In the genomic region with DNA sequence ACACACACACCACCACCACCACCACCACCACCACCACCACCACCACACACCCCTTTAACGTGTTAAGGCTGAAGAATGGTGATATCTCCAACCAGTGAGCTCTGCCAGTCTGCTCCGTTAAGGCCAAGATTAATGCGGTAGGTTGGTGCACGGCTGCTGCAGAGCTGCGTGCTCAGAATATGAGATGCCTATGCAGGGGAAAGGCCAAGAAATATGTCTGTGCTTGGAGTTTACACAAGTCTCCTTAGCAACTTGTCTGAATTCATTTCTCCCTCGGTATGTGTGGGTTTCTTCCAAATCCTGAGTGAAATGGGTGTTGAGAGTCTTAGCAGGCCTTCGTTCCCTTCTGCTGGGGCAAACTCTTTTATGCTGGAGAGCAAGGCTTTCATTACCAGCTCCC, we compare ENCODE assay signal across 9 mouse cellular contexts.
DNase-seq lines count a peak whose midpoint lies in the region; ATAC-seq and TF ChIP-seq lines count a peak whose summit lies in the region.
"Had no signal": no experiment of that assay in that cellular context is flagged by ENCODE, and none has a peak within 500 bp of the region (broad histone marks: within the 10 kb centered on the region; RNA-seq: fewer than 3 reads in every experiment).

No protein-coding gene starts in this region.

- no peak for TF ChIP-seq POLR2A in brain, embryonic 14.5 days (IDR thresholded peaks at IDR 0.05; ENCODE audit: borderline replicate concordance, extremely low read depth, insufficient read depth, insufficient read length, poor library complexity, severe bottlenecking)
- TF ChIP-seq POLR2A in limb, embryonic 14.5 days (IDR thresholded peaks at IDR 0.05; ENCODE audit: borderline replicate concordance, extremely low read depth, insufficient read depth, insufficient read length): no peak

- no peak for DNase-seq in heart, postnatal 4 days
- DNase-seq in brain, embryonic 14.5 days (ENCODE audit: low read depth): peak; percentile 83
- no peak for DNase-seq in hindbrain, embryonic 11.5 days (ENCODE audit: low spot score)
- DNase-seq in limb, embryonic 14.5 days (ENCODE audit: low spot score): no peak
- no peak for DNase-seq in spleen, adult 12 weeks (ENCODE audit: low spot score)
- DNase-seq in cerebellum, postnatal 36 days: no peak
- no peak for DNase-seq in urinary bladder, postnatal 4 days (ENCODE audit: low spot score in 2 of 2)
- DNase-seq: adrenal gland, postnatal 36 days had no signal

- no peaks in the 10 kb centered on the region for H3K36me3 ChIP-seq in heart, embryonic 11.5 days (ENCODE audit: control insufficient read depth, insufficient read depth, low read length)
- H3K36me3 ChIP-seq in hindbrain, embryonic 11.5 days (ENCODE audit: control insufficient read depth, insufficient read depth, low read length): 0 out of 2 replicates have a peak, but pooled peaks cover 3% of the 10 kb centered on the region
- H3K36me3 ChIP-seq in limb, embryonic 14.5 days (ENCODE audit: control insufficient read depth, insufficient read depth, low read length): 0 out of 2 replicates have a peak, but pooled peaks cover 5% of the 10 kb centered on the region

- no peaks in the 10 kb centered on the region for H3K9me3 ChIP-seq in heart, embryonic 11.5 days (replicated peaks; ENCODE audit: control insufficient read depth, low read length)
- H3K9me3 ChIP-seq in hindbrain, embryonic 11.5 days (ENCODE audit: control insufficient read depth, low read length): no peaks in the 10 kb centered on the region
- H3K9me3 ChIP-seq in limb, embryonic 14.5 days (ENCODE audit: control insufficient read depth, low read length): no peaks in the 10 kb centered on the region

- H3K4me2 ChIP-seq in heart, embryonic 11.5 days: no peak overlapping the region
- H3K4me2 ChIP-seq in hindbrain, embryonic 11.5 days (replicated peaks; ENCODE audit: low read depth, low read length): no peak overlapping the region
- H3K4me2 ChIP-seq in limb, embryonic 14.5 days (replicated peaks; ENCODE audit: low read depth, low read length, severe bottlenecking): no peak overlapping the region

- H3K4me3 ChIP-seq in heart, embryonic 11.5 days (ENCODE audit: low read depth, low read length): no peak overlapping the region
- no peak overlapping the region for H3K4me3 ChIP-seq in hindbrain, embryonic 11.5 days (ENCODE audit: low read depth, low read length)
- H3K4me3 ChIP-seq in limb, embryonic 14.5 days (replicated peaks; ENCODE audit: low read length): no peak overlapping the region

- 0 out of 2 replicates have a peak overlapping the region, but pooled peaks have one; percentile 10 for H3K27ac ChIP-seq in heart, embryonic 11.5 days (ENCODE audit: low read depth, low read length)
- 0 out of 2 replicates have a peak overlapping the region, but pooled peaks have one; percentile 47 for H3K27ac ChIP-seq in hindbrain, embryonic 11.5 days (ENCODE audit: low read depth, low read length)
- peak overlapping the region; percentile 76 for H3K27ac ChIP-seq in limb, embryonic 14.5 days (replicated peaks; ENCODE audit: low read depth, low read length)

- WGBS in heart, embryonic 11.5 days (ENCODE audit: insufficient replicate concordance): 75% methylated on average over 7 of the region's 7 CpGs
- WGBS in hindbrain, embryonic 11.5 days: 84% methylated on average over 7 of the region's 7 CpGs
- 40% methylated on average over 7 of the region's 7 CpGs for WGBS in limb, embryonic 14.5 days

- H3K4me1 ChIP-seq in heart, embryonic 11.5 days (ENCODE audit: control insufficient read depth, insufficient read depth, low read length): peaks cover 6% of the 10 kb centered on the region; the same call in 1 of the 2 replicates
- H3K4me1 ChIP-seq in hindbrain, embryonic 11.5 days (replicated peaks; ENCODE audit: control insufficient read depth, insufficient read depth, low read length): peaks cover 3% of the 10 kb centered on the region; the same call in 1 of the 2 replicates
- H3K4me1 ChIP-seq in limb, embryonic 14.5 days (ENCODE audit: control insufficient read depth, insufficient read depth, low read length): peaks cover 27% of the 10 kb centered on the region

- ATAC-seq in heart, embryonic 11.5 days (replicated peaks; ENCODE audit: insufficient number of reproducible peaks, low FRiP score, low TSS enrichment): no peak
- ATAC-seq in hindbrain, embryonic 11.5 days (ENCODE audit: low FRiP score): no peak
- peak; percentile 57; the same call in 1 of the 2 replicates for ATAC-seq in limb, embryonic 14.5 days (ENCODE audit: low FRiP score, low read depth)

- TF ChIP-seq CTCF in brain, embryonic 14.5 days (IDR thresholded peaks at IDR 0.05; ENCODE audit: borderline replicate concordance, extremely low read depth, insufficient read depth, insufficient read length): no peak

- no peak overlapping the region for H3K9ac ChIP-seq in heart, embryonic 11.5 days (ENCODE audit: low read depth, low read length)
- no peak overlapping the region for H3K9ac ChIP-seq in hindbrain, embryonic 11.5 days (ENCODE audit: low read depth, low read length)
- H3K9ac ChIP-seq in limb, embryonic 14.5 days (ENCODE audit: low read depth, low read length, severe bottlenecking): no peak overlapping the region

- H3K27me3 ChIP-seq in heart, embryonic 11.5 days (ENCODE audit: control insufficient read depth, insufficient read depth, low read length): no peaks in the 10 kb centered on the region
- no peaks in the 10 kb centered on the region for H3K27me3 ChIP-seq in hindbrain, embryonic 11.5 days (ENCODE audit: control insufficient read depth, insufficient read depth, low read length)
- no peaks in the 10 kb centered on the region for H3K27me3 ChIP-seq in limb, embryonic 14.5 days (ENCODE audit: control insufficient read depth, insufficient read depth, low read length)

Comparison
In these comparisons a context has a peak if more than half of its experiments do, and no peak if none do; other contexts are left out.
1. H3K27ac ChIP-seq: peak in every context shown above with its lines; median percentile 76 in limb, embryonic 14.5 days; 47 in hindbrain, embryonic 11.5 days; 10 in heart, embryonic 11.5 days.